8 mouse cellular contexts compared by ENCODE assay signal in the genomic region with DNA sequence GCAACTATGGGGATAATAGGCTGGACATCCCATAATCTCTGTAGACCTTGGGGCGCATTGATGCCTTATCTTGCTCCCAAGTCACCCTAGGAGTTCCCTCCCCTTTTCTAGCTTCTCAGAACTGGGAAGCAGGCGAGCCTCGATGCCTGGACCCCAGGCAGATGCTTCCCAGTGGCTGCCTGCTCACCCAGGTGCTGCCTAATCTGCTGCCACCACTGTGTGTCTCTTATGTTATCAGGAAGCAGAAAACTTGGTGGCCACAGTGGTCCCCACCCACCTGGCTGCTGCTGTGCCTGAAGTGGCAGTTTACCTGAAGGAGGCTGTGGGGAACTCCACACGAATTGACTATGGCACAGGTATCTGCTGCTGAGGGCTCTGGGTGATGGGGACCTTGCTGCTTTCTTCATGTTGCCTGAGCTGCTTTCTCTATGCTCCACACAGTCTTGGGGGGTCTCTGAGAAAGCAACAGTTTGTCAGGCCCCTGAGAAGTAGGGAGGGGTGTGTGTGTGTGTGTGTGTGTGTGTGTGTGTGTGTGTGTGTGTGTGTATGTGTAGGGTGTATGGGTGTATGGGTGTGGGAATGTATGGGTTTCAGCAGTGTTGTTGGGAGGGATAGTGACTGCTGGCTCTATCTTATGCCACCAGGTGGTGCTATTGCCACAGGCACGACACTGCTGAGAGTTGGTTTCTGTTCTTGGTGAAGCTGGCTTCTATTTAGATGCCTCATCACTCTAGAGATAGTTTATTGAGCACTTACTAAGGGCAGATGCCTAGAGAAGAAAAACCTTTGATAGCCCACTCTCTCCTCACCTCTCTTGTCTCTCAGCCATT. TPM values are rescaled to one million over a fixed set of nuclear protein-coding genes. Genes with fewer than 3 reads are reported as not detected.
A peak's percentile ranks its signal among the peaks of the same experiment; 100 is the strongest.
DNase-seq lines count a peak whose midpoint lies in the region; ATAC-seq and TF ChIP-seq lines count a peak whose summit lies in the region.

No protein-coding gene starts in this region.

- peaks cover 66% of the 10 kb centered on the region for H3K36me3 ChIP-seq in forebrain, postnatal 0 days (ENCODE audit: insufficient read depth)
- peaks cover 49% of the 10 kb centered on the region for H3K36me3 ChIP-seq in hindbrain, postnatal 0 days (ENCODE audit: insufficient read depth, low read length)

- DNase-seq in heart, adult 18-20 months = peak; percentile 76 to 85
- DNase-seq in heart, adult 8-10 months (ENCODE audit: low spot score) = no peak
- peak; percentile 71 for DNase-seq in cerebellum, adult 8-10 months
- DNase-seq in forebrain, postnatal 0 days = peak; percentile 88
- DNase-seq in hindbrain, postnatal 0 days (ENCODE audit: low spot score) = peak; percentile 87
- DNase-seq in left cerebral cortex, postnatal 10 days (ENCODE audit: extremely low spot score in 1 of 2, low spot score in 2 of 2) = peak; percentile 69 to 73
- DNase-seq in right cerebral cortex, postnatal 4 days = peak; percentile 67

- ATAC-seq in forebrain, postnatal 0 days = peak; percentile 87
- ATAC-seq in hindbrain, postnatal 0 days = peak; percentile 79
- ATAC-seq in megakaryocyte progenitor cell, adult 5-6 weeks (replicated peaks; ENCODE audit: poor library complexity) = peak; percentile 85

- H3K27ac ChIP-seq in forebrain, postnatal 0 days (ENCODE audit: low read depth, low read length) = no peak overlapping the region
- no peak overlapping the region for H3K27ac ChIP-seq in hindbrain, postnatal 0 days

- H3K9ac ChIP-seq in forebrain, postnatal 0 days = no peak overlapping the region
- H3K9ac ChIP-seq in hindbrain, postnatal 0 days (replicated peaks; ENCODE audit: low read length) = no peak overlapping the region

- intact Hi-C loops in left cerebral cortex, postnatal 10 days (cut with DNase I) = no loop called here

- peak; percentile 97 for TF ChIP-seq CTCF in forebrain, postnatal 0 days (IDR thresholded peaks at IDR 0.05; ENCODE audit: low read depth)
- TF ChIP-seq CTCF in hindbrain, postnatal 0 days (IDR thresholded peaks at IDR 0.05; ENCODE audit: low read depth) = peak; percentile 96

- 56% methylated on average over 5 of the region's 5 CpGs for WGBS in forebrain, postnatal 0 days
- 47% methylated on average over 5 of the region's 5 CpGs for WGBS in hindbrain, postnatal 0 days

- H3K27me3 ChIP-seq in forebrain, postnatal 0 days (ENCODE audit: insufficient read depth, low read length) = no peaks in the 10 kb centered on the region
- H3K27me3 ChIP-seq in hindbrain, postnatal 0 days (ENCODE audit: insufficient read depth, low read length) = no peaks in the 10 kb centered on the region

- no peak overlapping the region for H3K4me2 ChIP-seq in forebrain, postnatal 0 days (ENCODE audit: low read depth)
- H3K4me2 ChIP-seq in hindbrain, postnatal 0 days (ENCODE audit: low read depth, low read length) = no peak overlapping the region

- H3K4me3 ChIP-seq in forebrain, postnatal 0 days (ENCODE audit: low read depth, low read length) = no peak overlapping the region
- H3K4me3 ChIP-seq in hindbrain, postnatal 0 days (ENCODE audit: low read length) = no peak overlapping the region

- H3K9me3 ChIP-seq in forebrain, postnatal 0 days (ENCODE audit: low read length) = no peaks in the 10 kb centered on the region
- no peaks in the 10 kb centered on the region for H3K9me3 ChIP-seq in hindbrain, postnatal 0 days (ENCODE audit: low read length)

- no peaks in the 10 kb centered on the region for H3K4me1 ChIP-seq in forebrain, postnatal 0 days (ENCODE audit: insufficient read depth)
- 0 out of 2 replicates have a peak, but pooled peaks cover under 1% of the 10 kb centered on the region for H3K4me1 ChIP-seq in hindbrain, postnatal 0 days (ENCODE audit: insufficient read depth, low read length)

RNA-seq across cellular contexts. Expression of a gene that starts 19.7 kb away (rescaled TPM):
- total RNA-seq in heart, adult 18-20 months (2021) = 10 to 100 TPM; 81.6 to 96.7 TPM
- 100 to 1,000 TPM in 1 of 4 experiments, 10 to 100 TPM in 3; 74.6 to 100 (median 83.0) TPM for total RNA-seq in heart, adult 8-10 months (2022)
- 129 and 132 TPM in 2 replicates for total RNA-seq in forebrain, postnatal 0 days (2014; rRNA removed)
- polyA plus RNA-seq in forebrain, postnatal 0 days (2015; fragmentation: Nextera tagmentation; extraction: Ambion mirVana) = 143 and 148 TPM in 2 replicates
- total RNA-seq in hindbrain, postnatal 0 days (2014; rRNA removed) = 140 and 156 TPM in 2 replicates
- 133 and 138 TPM in 2 replicates for polyA plus RNA-seq in hindbrain, postnatal 0 days (2015; fragmentation: Nextera tagmentation; extraction: Ambion mirVana)
- 100 to 1,000 TPM; 144 to 145 TPM for total RNA-seq in left cerebral cortex, postnatal 10 days (2021)
- 75.9 and 90.4 TPM in 2 replicates for total RNA-seq in megakaryocyte progenitor cell, adult 5-6 weeks (2015)
- total RNA-seq in megakaryocyte progenitor cell, adult 5-6 weeks (2017) = 63.0 and 63.3 TPM in 2 replicates

RNA-seq across cellular contexts. Expression of a gene that starts 19.9 kb away (rescaled TPM):
- 100 to 1,000 TPM; 507 to 509 TPM for total RNA-seq in heart, adult 18-20 months (2021)
- total RNA-seq in heart, adult 8-10 months (2022) = 100 to 1,000 TPM; 490 to 636 (median 559) TPM
- total RNA-seq in forebrain, postnatal 0 days (2014; rRNA removed) = 28.0 and 33.6 TPM in 2 replicates
- 20.7 and 24.0 TPM in 2 replicates for polyA plus RNA-seq in forebrain, postnatal 0 days (2015; fragmentation: Nextera tagmentation; extraction: Ambion mirVana)
- 49.3 and 51.5 TPM in 2 replicates for total RNA-seq in hindbrain, postnatal 0 days (2014; rRNA removed)
- 26.0 and 27.6 TPM in 2 replicates for polyA plus RNA-seq in hindbrain, postnatal 0 days (2015; fragmentation: Nextera tagmentation; extraction: Ambion mirVana)
- total RNA-seq in left cerebral cortex, postnatal 10 days (2021) = 10 to 100 TPM; 39.7 to 40.3 TPM
- 21.2 and 31.7 TPM in 2 replicates for total RNA-seq in megakaryocyte progenitor cell, adult 5-6 weeks (2015)
- total RNA-seq in megakaryocyte progenitor cell, adult 5-6 weeks (2017) = 8.4 and 9.1 TPM in 2 replicates

RNA-seq across cellular contexts. Expression of a gene that starts 38.5 kb away (rescaled TPM):
- total RNA-seq in heart, adult 18-20 months (2021) = 1 to 10 TPM; 2.6 to 3.2 TPM
- total RNA-seq in heart, adult 8-10 months (2022) = 1 to 10 TPM; 2.4 to 5.0 (median 4.3) TPM
- 17.7 and 19.9 TPM in 2 replicates for total RNA-seq in forebrain, postnatal 0 days (2014; rRNA removed)
- 4.0 and 6.2 TPM in 2 replicates for polyA plus RNA-seq in forebrain, postnatal 0 days (2015; fragmentation: Nextera tagmentation; extraction: Ambion mirVana)
- 26.5 and 30.2 TPM in 2 replicates for total RNA-seq in hindbrain, postnatal 0 days (2014; rRNA removed)
- 2.4 and 2.8 TPM in 2 replicates for polyA plus RNA-seq in hindbrain, postnatal 0 days (2015; fragmentation: Nextera tagmentation; extraction: Ambion mirVana)
- 1 to 10 TPM; 7.8 to 9.8 TPM for total RNA-seq in left cerebral cortex, postnatal 10 days (2021)
- 0.07 and 0.12 TPM in 2 replicates for total RNA-seq in megakaryocyte progenitor cell, adult 5-6 weeks (2015)
- total RNA-seq in megakaryocyte progenitor cell, adult 5-6 weeks (2017) = 0.10 and 0.96 TPM in 2 replicates

RNA-seq across cellular contexts. Expression of a gene that starts 43.5 kb away (rescaled TPM):
- total RNA-seq in heart, adult 18-20 months (2021) = 1 to 10 TPM; 6.4 to 7.8 TPM
- 1 to 10 TPM; 5.7 to 9.8 (median 7.9) TPM for total RNA-seq in heart, adult 8-10 months (2022)
- total RNA-seq in forebrain, postnatal 0 days (2014; rRNA removed) = 52.2 and 92.4 TPM in 2 replicates
- 40.1 and 44.7 TPM in 2 replicates for polyA plus RNA-seq in forebrain, postnatal 0 days (2015; fragmentation: Nextera tagmentation; extraction: Ambion mirVana)
- total RNA-seq in hindbrain, postnatal 0 days (2014; rRNA removed) = 119 and 122 TPM in 2 replicates
- 48.2 and 49.4 TPM in 2 replicates for polyA plus RNA-seq in hindbrain, postnatal 0 days (2015; fragmentation: Nextera tagmentation; extraction: Ambion mirVana)
- total RNA-seq in left cerebral cortex, postnatal 10 days (2021) = 10 to 100 TPM; 35.6 to 36.4 TPM
- total RNA-seq in megakaryocyte progenitor cell, adult 5-6 weeks (2015) = 4.0 and 8.1 TPM in 2 replicates
- 16.3 and 26.0 TPM in 2 replicates for total RNA-seq in megakaryocyte progenitor cell, adult 5-6 weeks (2017)
